9 mouse cellular contexts compared by ENCODE assay signal in genomic region chr2:164997721-164998428, GRCm38 (mm10). TPM values are rescaled to one million over a fixed set of nuclear protein-coding genes. Genes with fewer than 3 reads are reported as not detected.
DNase-seq lines count a peak whose midpoint lies in the region; ATAC-seq and TF ChIP-seq lines count a peak whose summit lies in the region.
"Had no signal": no experiment of that assay in that cellular context is flagged by ENCODE, and none has a peak within 500 bp of the region (broad histone marks: within the 10 kb centered on the region; RNA-seq: fewer than 3 reads in every experiment).

No protein-coding gene starts in this region.

- 3% methylated on average over 52 of the region's 52 CpGs for WGBS in liver, adult 2 months
- 2% methylated on average over 52 of the region's 52 CpGs for WGBS in embryonic facial prominence, embryonic 12.5 days
- 2% methylated on average over 50 of the region's 52 CpGs for WGBS in midbrain, embryonic 13.5 days

- peaks cover 6% of the 10 kb centered on the region; the same call in 1 of the 2 replicates for H3K4me1 ChIP-seq in liver, adult 2 months (ENCODE audit: control insufficient read depth, insufficient read depth, low read length)
- peaks cover 18% of the 10 kb centered on the region for H3K4me1 ChIP-seq in embryonic facial prominence, embryonic 12.5 days
- H3K4me1 ChIP-seq in midbrain, embryonic 13.5 days (replicated peaks): peaks cover 24% of the 10 kb centered on the region

- no peak for TF ChIP-seq CTCF in liver, adult 2 months (IDR thresholded peaks at IDR 0.05; ENCODE audit: low read depth, low read length)

- no peaks in the 10 kb centered on the region for H3K79me2 ChIP-seq in liver, adult 2 months (ENCODE audit: control insufficient read depth, insufficient read depth, low read length)

- H3K9me3 ChIP-seq in embryonic facial prominence, embryonic 12.5 days: no peaks in the 10 kb centered on the region
- no peaks in the 10 kb centered on the region for H3K9me3 ChIP-seq in midbrain, embryonic 13.5 days
- H3K9me3 ChIP-seq: G1E had no signal

- no peak; the same call in 1 of the 2 replicates for ATAC-seq in embryonic facial prominence, embryonic 12.5 days (ENCODE audit: insufficient number of reproducible peaks, insufficient read depth, low FRiP score, low TSS enrichment)
- no peak for ATAC-seq in midbrain, embryonic 13.5 days

- no peak for DNase-seq in liver, adult 2 months (ENCODE audit: extremely low read depth, low read depth, low spot score)
- no peak for DNase-seq in liver
- DNase-seq in heart, postnatal 25 days (ENCODE audit: low spot score): peak; percentile 15
- peak; percentile 49 to 53 for DNase-seq in kidney, postnatal 4 days
- no peak for DNase-seq in left cerebral cortex, adult 9 months (ENCODE audit: low spot score in 2 of 2)
- DNase-seq in right cerebral cortex, postnatal 4 days: no peak

- peak overlapping the region; percentile 62 for H3K4me2 ChIP-seq in embryonic facial prominence, embryonic 12.5 days (replicated peaks)
- peak overlapping the region; percentile 50 for H3K4me2 ChIP-seq in midbrain, embryonic 13.5 days (replicated peaks)

- intact Hi-C loops in heart, postnatal 25 days (cut with DNase I): no loop called here

- no peak for TF ChIP-seq POLR2A in liver, adult 2 months (IDR thresholded peaks at IDR 0.05; ENCODE audit: extremely low read depth, insufficient read depth, low read length)

- H3K4me3 ChIP-seq in liver, adult 2 months (ENCODE audit: insufficient read depth, low read depth, low read length): peak overlapping the region; percentile 14; the same call in 1 of the 2 replicates
- H3K4me3 ChIP-seq in embryonic facial prominence, embryonic 12.5 days: peak overlapping the region; percentile 35
- H3K4me3 ChIP-seq in midbrain, embryonic 13.5 days (replicated peaks): peak overlapping the region; percentile 29

- no peak overlapping the region for H3K9ac ChIP-seq in liver, adult 2 months (ENCODE audit: low read depth, low read length)
- peak overlapping the region; percentile 21 for H3K9ac ChIP-seq in embryonic facial prominence, embryonic 12.5 days
- peak overlapping the region; percentile 59 for H3K9ac ChIP-seq in midbrain, embryonic 13.5 days (replicated peaks)

- no peak overlapping the region for H3K27ac ChIP-seq in liver, adult 2 months (replicated peaks; ENCODE audit: insufficient read depth, low read depth, low read length)
- H3K27ac ChIP-seq in embryonic facial prominence, embryonic 12.5 days: no peak overlapping the region
- no peak overlapping the region for H3K27ac ChIP-seq in midbrain, embryonic 13.5 days

- H3K27me3 ChIP-seq in liver, adult 2 months (ENCODE audit: control insufficient read depth, insufficient read depth, low read length): no peaks in the 10 kb centered on the region
- peaks cover 51% of the 10 kb centered on the region for H3K27me3 ChIP-seq in embryonic facial prominence, embryonic 12.5 days
- H3K27me3 ChIP-seq in midbrain, embryonic 13.5 days: peaks cover 37% of the 10 kb centered on the region

- peaks cover 12% of the 10 kb centered on the region; the same call in 1 of the 2 replicates for H3K36me3 ChIP-seq in liver, adult 2 months (ENCODE audit: control insufficient read depth, insufficient read depth, low read length)
- peaks cover 39% of the 10 kb centered on the region for H3K36me3 ChIP-seq in embryonic facial prominence, embryonic 12.5 days
- peaks cover 61% of the 10 kb centered on the region for H3K36me3 ChIP-seq in midbrain, embryonic 13.5 days

RNA-seq across cellular contexts. Expression of gene Ncoa5, which starts 36.8 kb away (rescaled TPM):
- total RNA-seq in liver, adult 2 months (2014; rRNA removed): 4.3 and 6.8 TPM in 2 replicates
- 9.2 and 11.5 TPM in 2 replicates for polyA plus RNA-seq in liver, adult 2 months (2012; rRNA removed)
- polyA plus RNA-seq in embryonic facial prominence, embryonic 12.5 days (2016; fragmentation: Nextera tagmentation; extraction: Ambion mirVana): 112 and 119 TPM in 2 replicates
- total RNA-seq in heart, postnatal 25 days (2021): 10 to 100 TPM; 19.1 to 19.5 TPM
- 132 and 137 TPM in 2 replicates for polyA plus RNA-seq in midbrain, embryonic 13.5 days (2015; fragmentation: Nextera tagmentation; extraction: Ambion mirVana)

RNA-seq across cellular contexts. Expression of gene Slc12a5, which starts 37.3 kb away (rescaled TPM):
- total RNA-seq in liver, adult 2 months (2014; rRNA removed): 0.46 and 0.54 TPM in 2 replicates
- polyA plus RNA-seq in liver, adult 2 months (2012; rRNA removed): 0.85 and 1.1 TPM in 2 replicates
- polyA plus RNA-seq in embryonic facial prominence, embryonic 12.5 days (2016; fragmentation: Nextera tagmentation; extraction: Ambion mirVana): 1.9 and 2.0 TPM in 2 replicates
- under 1 TPM; 0.65 to 0.81 TPM for total RNA-seq in heart, postnatal 25 days (2021)
- polyA plus RNA-seq in midbrain, embryonic 13.5 days (2015; fragmentation: Nextera tagmentation; extraction: Ambion mirVana): 19.7 and 20.2 TPM in 2 replicates

RNA-seq across cellular contexts. Expression of gene Mmp9, which starts 57.3 kb away (rescaled TPM):
- 0.20 and 0.65 TPM in 2 replicates for total RNA-seq in liver, adult 2 months (2014; rRNA removed)
- polyA plus RNA-seq in liver, adult 2 months (2012; rRNA removed): 0.55 and 0.70 TPM in 2 replicates
- 4.5 and 4.6 TPM in 2 replicates for polyA plus RNA-seq in embryonic facial prominence, embryonic 12.5 days (2016; fragmentation: Nextera tagmentation; extraction: Ambion mirVana)
- total RNA-seq in heart, postnatal 25 days (2021): under 1 TPM; 0.55 to 0.61 TPM
- 17.2 and 19.5 TPM in 2 replicates for polyA plus RNA-seq in midbrain, embryonic 13.5 days (2015; fragmentation: Nextera tagmentation; extraction: Ambion mirVana)

RNA-seq across cellular contexts. Expression of gene Cd40, which starts 57.6 kb away (rescaled TPM):
- total RNA-seq in liver, adult 2 months (2014; rRNA removed): 0.74 and 1.7 TPM in 2 replicates
- polyA plus RNA-seq in liver, adult 2 months (2012; rRNA removed): 0.37 and 1.0 TPM in 2 replicates
- 5.2 and 6.5 TPM in 2 replicates for polyA plus RNA-seq in embryonic facial prominence, embryonic 12.5 days (2016; fragmentation: Nextera tagmentation; extraction: Ambion mirVana)
- total RNA-seq in heart, postnatal 25 days (2021): 1 to 10 TPM; 1.9 to 3.6 TPM
- 7.6 and 8.6 TPM in 2 replicates for polyA plus RNA-seq in midbrain, embryonic 13.5 days (2015; fragmentation: Nextera tagmentation; extraction: Ambion mirVana)
- polyA plus RNA-seq: G1E had no signal

Comparison
In these comparisons a context has a peak if more than half of its experiments do, and no peak if none do; other contexts are left out.
1. DNase-seq: peak in heart, postnatal 25 days (single experiment) and kidney, postnatal 4 days (2 of 2); none in liver, adult 2 months (single experiment), liver (single experiment), left cerebral cortex, adult 9 months (0 of 2) and right cerebral cortex, postnatal 4 days (single experiment).
2. Peak in every context shown above with its lines, with median percentiles within 50 percentile points of each other: H3K4me3 ChIP-seq.